Mouse (Mus musculus) lung, embryonic 14.5 days (tissue): ENCODE data around the gene Txnip. TPM values are rescaled to one million over a fixed set of nuclear protein-coding genes. Genes with fewer than 3 reads are reported as not detected.

Experiments
- ATAC-seq: fragments of 200-750 bp; cut with Nextera tagmentation; 2 replicates; pipeline ENCODE4 v1.8.0; 2017; ENCODE audit warnings: mild to moderate bottlenecking, moderate TSS enrichment, moderate library complexity; ENCODE audit not compliant: insufficient read depth
- DNase-seq: peaks from one replicate; pipeline ENCODE4 v3.0.0-alpha.2; 2015
- H3K27ac ChIP-seq: fragments of 300-500 bp; sonication (generic); 2 replicates; pipeline ENCODE4 v1.5.1; 2014; ENCODE audit warnings: low read depth, mild to moderate bottlenecking, moderate library complexity
- H3K27me3 ChIP-seq: fragments of 300-500 bp; sonication (generic); 2 replicates; pipeline ENCODE4 v1.6.1; 2014; ENCODE audit warnings: low read length, control low read depth; ENCODE audit not compliant: insufficient read depth
- H3K36me3 ChIP-seq: fragments of 300-500 bp; sonication (generic); 2 replicates; pipeline ENCODE4 v1.6.1; 2014; ENCODE audit warnings: control low read depth; ENCODE audit not compliant: insufficient read depth
- H3K4me1 ChIP-seq: fragments of 300-500 bp; sonication (generic); 2 replicates; pipeline ENCODE4 v1.6.1; 2014; ENCODE audit warnings: antibody characterized with exemption, control low read depth; ENCODE audit not compliant: insufficient read depth
- H3K4me2 ChIP-seq: fragments of 300-500 bp; sonication (generic); 2 replicates; pipeline ENCODE4 v1.6.1; 2014; ENCODE audit warnings: mild to moderate bottlenecking
- H3K4me3 ChIP-seq: fragments of 300-500 bp; sonication (generic); 2 replicates; pipeline ENCODE4 v1.5.1; 2014; ENCODE audit warnings: low read depth, low read length
- H3K9ac ChIP-seq: fragments of 300-500 bp; sonication (generic); 2 replicates; pipeline ENCODE4 v1.6.1; 2014
- H3K9me3 ChIP-seq: fragments of 300-500 bp; sonication (generic); 2 replicates; pipeline ENCODE4 v1.6.1; 2016; ENCODE audit warnings: low read depth, low read length, control low read depth
- CTCF ChIP-seq: IDR thresholded peaks from 2 replicates; pipeline ENCODE4 v1.5.1; 2016; ENCODE audit warnings: antibody characterized with exemption, low read depth
- WGBS: fragments of 180-500 bp; shearing (Covaris S2); extraction: QIAGEN DNeasy Blood & Tissue Kit; methylation state at CpG from one replicate; pipeline ENCODE4 v1.1.7; 2014; 5-methylcytosine and 5-hydroxymethylcytosine counted together
- polyA plus RNA-seq: library from polyadenylated mRNA; unstranded; fragments of >200 nt; fragmentation: Nextera tagmentation; extraction: Ambion mirVana; gene quantifications from 2 replicates; pipeline ENCODE4 v1.2.1, GENCODE M21; 2014

Gene Txnip
- polyA plus RNA-seq, 1 experiment from 2014 or later = 77.2 TPM

- H3K4me1 ChIP-seq = peaks cover 15% of the 10 kb centered on the region; the same call in 1 of the 2 replicates
- H3K27me3 ChIP-seq = no peaks in the 10 kb centered on the region
- 0 out of 2 replicates have a peak, but pooled peaks cover 5% of the 10 kb centered on the region for H3K36me3 ChIP-seq
- DNase-seq (peak; percentile 89), ATAC-seq (peak; percentile 60)
- peak overlapping the region; percentile 53 for H3K4me2 ChIP-seq
- H3K9ac ChIP-seq = no peak overlapping the region
- TF ChIP-seq CTCF = no peak
- 32% methylated on average over 14 of the region's 14 CpGs for WGBS
- no peaks in the 10 kb centered on the region for H3K9me3 ChIP-seq
- peak overlapping the region; percentile 5; the same call in 1 of the 2 replicates for H3K4me3 ChIP-seq
- H3K27ac ChIP-seq = peak overlapping the region; percentile 89
These were observed 18.4 kb downstream of the Txnip start for GRCm38 (mm10) chr3:96576005-96576658.

GRCm38 (mm10) chr3:96576690-96577541 is 19.2 kb downstream of the Txnip start, which contains the start of gene Gm16253:
Gm16253 (plus strand) TSS chr3:96576984.
- peak within 1 kb of the TSS; percentile 89 for H3K27ac ChIP-seq
- WGBS = 18% methylated on average over 17 of the region's 17 CpGs
- ATAC-seq (peak; percentile 87), DNase-seq (peak; percentile 94)
- no peaks in the 10 kb centered on the region for H3K27me3 ChIP-seq
- H3K36me3 ChIP-seq = 0 out of 2 replicates have a peak, but pooled peaks cover 5% of the 10 kb centered on the region
- 0 out of 2 replicates have a peak, but pooled peaks have one; percentile 18 for TF ChIP-seq CTCF
- no peak within 1 kb of the TSS for H3K9ac ChIP-seq
- H3K4me1 ChIP-seq = peaks cover 15% of the 10 kb centered on the region; the same call in 1 of the 2 replicates
- peak within 1 kb of the TSS; percentile 53 for H3K4me2 ChIP-seq
- peak within 1 kb of the TSS; percentile 5; the same call in 1 of the 2 replicates for H3K4me3 ChIP-seq
- no peaks in the 10 kb centered on the region for H3K9me3 ChIP-seq

- Histone ChIP-seq H3K36me3 (0 out of 2 replicates have a peak, but pooled peaks cover 5% of the 10 kb centered on the region), H3K4me2 (peak overlapping the region; percentile 53), H3K9me3 (no peaks in the 10 kb centered on the region), H3K4me1 (peaks cover 15% of the 10 kb centered on the region; the same call in 1 of the 2 replicates), H3K9ac (no peak overlapping the region), H3K27ac (peak overlapping the region; percentile 89), H3K4me3 (no peak overlapping the region), H3K27me3 (no peaks in the 10 kb centered on the region)
- DNase-seq = no peak
- no peak for TF ChIP-seq CTCF
- 71% methylated on average over 4 of the region's 4 CpGs for WGBS
- ATAC-seq = no peak
These were observed 19.8 kb downstream of the Txnip start for GRCm38 (mm10) chr3:96577566-96577965.

GRCm38 (mm10) chr3:96578561-96579238 is 20.9 kb downstream of the Txnip start:
- Histone ChIP-seq H3K27ac (no peak overlapping the region; the same call in 1 of the 2 replicates), H3K4me3 (no peak overlapping the region), H3K4me1 (peaks cover 15% of the 10 kb centered on the region; the same call in 1 of the 2 replicates), H3K9me3 (no peaks in the 10 kb centered on the region), H3K27me3 (no peaks in the 10 kb centered on the region), H3K36me3 (0 out of 2 replicates have a peak, but pooled peaks cover 5% of the 10 kb centered on the region), H3K9ac (no peak overlapping the region), H3K4me2 (no peak overlapping the region)
- ATAC-seq (no peak), DNase-seq (no peak)
- TF ChIP-seq CTCF = no peak
- WGBS = 78% methylated on average over 12 of the region's 12 CpGs

GRCm38 (mm10) chr3:96579239-96579750 is 21.5 kb downstream of the Txnip start:
- Histone ChIP-seq H3K9ac (no peak overlapping the region), H3K4me3 (no peak overlapping the region), H3K27ac (no peak overlapping the region), H3K9me3 (no peaks in the 10 kb centered on the region), H3K4me2 (no peak overlapping the region), H3K27me3 (no peaks in the 10 kb centered on the region), H3K36me3 (0 out of 2 replicates have a peak, but pooled peaks cover 5% of the 10 kb centered on the region), H3K4me1 (peaks cover 15% of the 10 kb centered on the region; the same call in 1 of the 2 replicates)
- TF ChIP-seq CTCF = no peak
- WGBS = 72% methylated on average over 4 of the region's 4 CpGs
- no peak for DNase-seq
- ATAC-seq = no peak

- 0 out of 2 replicates have a peak, but pooled peaks cover 5% of the 10 kb centered on the region for H3K36me3 ChIP-seq
- H3K27ac ChIP-seq = no peak overlapping the region
- ATAC-seq (peak; percentile 42), DNase-seq (peak; percentile 96)
- no peaks in the 10 kb centered on the region for H3K9me3 ChIP-seq
- peak overlapping the region; percentile 21 for H3K4me3 ChIP-seq
- H3K27me3 ChIP-seq = no peaks in the 10 kb centered on the region
- no peak overlapping the region for H3K9ac ChIP-seq
- WGBS = 12% methylated on average over 16 of the region's 16 CpGs
- H3K4me1 ChIP-seq = peaks cover 15% of the 10 kb centered on the region; the same call in 1 of the 2 replicates
- peak; percentile 100 for TF ChIP-seq CTCF
- peak overlapping the region; percentile 55 for H3K4me2 ChIP-seq
These were observed 22.2 kb downstream of the Txnip start for GRCm38 (mm10) chr3:96579885-96580454.
